Mouse (Mus musculus): ENCODE measurements around the gene Gm20604.
A peak's percentile ranks its signal among the peaks of the same experiment; 100 is the strongest.

The Gm20604 gene

DNA sequence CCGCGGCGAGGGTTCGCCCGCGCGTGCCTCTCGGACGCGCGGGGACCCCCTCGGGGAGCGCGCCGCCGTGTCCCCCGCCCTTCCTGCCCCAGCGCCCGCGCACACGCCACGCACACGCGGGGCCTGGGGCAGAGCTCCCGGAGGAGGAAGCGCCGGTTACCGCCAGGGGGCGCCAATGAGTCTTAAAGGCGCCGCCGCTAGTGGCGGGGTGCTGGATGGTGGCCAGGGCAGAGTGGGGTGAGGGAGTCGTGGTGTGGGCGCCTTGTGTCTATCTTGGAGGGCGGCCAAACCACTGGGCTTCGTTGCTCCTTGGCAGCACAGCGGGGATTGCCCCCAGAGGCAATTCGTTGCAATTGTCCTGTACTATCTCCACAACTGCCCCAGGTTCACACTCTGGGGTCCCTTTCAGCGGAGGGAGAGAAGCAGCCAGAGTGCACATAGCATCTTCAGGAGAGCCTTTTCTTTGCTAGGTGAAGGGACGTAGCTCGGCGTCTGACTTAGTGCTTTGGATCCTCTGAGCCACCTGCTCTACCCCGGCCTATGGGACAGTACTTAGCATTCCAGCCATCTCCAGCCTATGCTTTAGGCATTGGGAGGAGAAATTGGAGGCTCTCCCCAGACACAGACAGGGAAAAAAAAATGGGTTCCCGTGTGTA, 53.1 kb downstream of the Gm20604 start:
- peak; percentile 96 for DNase-seq

DNA sequence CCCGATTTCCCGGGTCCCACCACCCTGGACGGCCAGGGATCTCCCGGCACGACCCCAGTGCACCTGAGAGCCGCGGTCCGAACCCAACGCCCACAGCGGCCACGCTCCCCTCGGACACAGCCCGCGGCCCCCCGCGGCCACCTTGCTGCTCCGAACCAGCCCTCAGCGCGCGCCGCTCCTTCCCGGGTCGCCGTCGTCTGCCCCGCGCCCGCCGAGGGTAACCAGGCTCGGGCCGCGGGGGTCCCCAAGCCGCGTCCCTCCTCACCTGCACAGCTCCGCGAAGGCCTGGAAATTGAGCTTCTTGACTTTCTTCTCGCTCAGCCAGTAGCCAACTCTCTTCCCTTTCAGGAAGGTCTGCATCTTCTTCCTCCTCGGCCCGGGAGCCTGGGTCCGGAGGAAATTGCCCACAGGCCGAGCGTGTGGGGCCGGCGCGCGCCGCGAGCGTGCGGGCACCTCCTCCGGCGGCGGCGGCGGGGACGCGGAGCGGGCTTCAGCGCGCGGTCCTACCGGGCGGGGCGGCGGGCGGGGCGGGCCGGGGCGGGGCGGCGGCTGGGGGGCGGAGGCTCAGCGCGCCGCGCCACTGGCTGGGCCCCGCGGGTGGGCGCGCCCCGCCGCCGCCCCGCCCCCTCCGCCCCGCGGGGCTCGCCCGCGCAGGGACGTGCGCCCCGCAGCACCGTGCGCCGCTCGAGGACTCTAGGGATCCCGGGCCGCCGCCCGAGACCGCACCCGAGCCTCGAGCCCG, 53.8 kb downstream of the Gm20604 start, which contains the start of gene Itpk1:
Itpk1 (minus strand) TSS at position 474 of the 742 bp plus-strand sequence.
- peak; percentile 66 for DNase-seq

DNA sequence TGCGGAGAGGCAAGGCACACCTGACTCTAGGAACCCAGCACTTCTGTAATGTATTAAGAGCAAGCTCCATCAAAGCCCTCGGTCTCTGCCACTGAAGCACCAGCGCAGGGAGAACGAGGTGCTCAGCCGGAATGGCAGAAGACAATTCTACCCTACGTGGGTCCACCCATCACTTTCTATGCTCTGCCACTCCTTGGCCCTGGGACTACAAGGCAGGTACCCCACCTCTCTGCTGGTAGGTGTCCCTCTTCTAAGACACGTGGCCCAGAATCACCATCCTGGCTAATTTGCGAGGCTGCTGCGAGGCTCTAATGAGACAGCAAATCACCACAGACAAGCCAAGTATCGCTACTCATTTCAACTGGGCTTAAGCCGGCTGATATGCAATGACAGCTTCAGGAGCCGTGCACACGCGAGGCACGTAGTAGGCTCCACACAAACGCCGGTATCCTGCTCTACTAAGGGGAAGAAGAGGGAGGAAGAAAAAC, 54.5 kb downstream of the Gm20604 start:
- no peak for DNase-seq

DNA sequence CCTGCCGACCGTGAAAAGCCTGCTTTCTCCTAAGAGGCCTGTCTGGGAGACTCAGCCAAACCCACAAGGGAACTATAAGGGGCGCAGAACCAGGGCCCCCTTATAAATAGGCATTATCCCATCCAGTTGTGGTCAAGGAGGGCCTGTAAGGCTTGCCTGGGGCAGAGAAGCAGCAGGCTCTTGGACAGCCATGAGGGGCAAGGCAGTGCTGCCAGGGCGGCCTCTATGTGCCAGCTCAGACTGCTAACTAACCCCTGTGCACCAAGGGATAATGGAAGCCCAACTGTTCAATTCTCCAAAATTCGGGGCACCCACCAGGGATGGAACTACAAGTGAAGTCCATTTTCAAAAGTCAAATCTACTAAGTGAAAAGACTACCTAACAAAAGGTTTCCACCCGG, 55.0 kb downstream of the Gm20604 start:
- no peak for DNase-seq

DNA sequence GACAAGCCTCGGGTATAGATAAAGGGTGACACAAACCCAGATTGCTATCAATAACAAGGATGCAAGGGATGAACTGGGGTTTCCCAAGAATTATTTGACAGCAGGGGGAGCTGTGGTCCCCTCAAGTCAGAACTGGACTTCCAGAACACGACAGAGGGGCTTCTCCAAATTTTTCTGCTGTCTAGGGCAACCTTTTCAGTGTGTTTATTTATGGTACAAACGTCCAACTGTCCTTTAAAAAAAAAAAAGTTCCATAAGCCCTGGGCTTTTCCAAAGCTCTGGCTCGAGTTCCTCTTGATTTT, 55.4 kb downstream of the Gm20604 start:
- DNase-seq: no peak

DNA sequence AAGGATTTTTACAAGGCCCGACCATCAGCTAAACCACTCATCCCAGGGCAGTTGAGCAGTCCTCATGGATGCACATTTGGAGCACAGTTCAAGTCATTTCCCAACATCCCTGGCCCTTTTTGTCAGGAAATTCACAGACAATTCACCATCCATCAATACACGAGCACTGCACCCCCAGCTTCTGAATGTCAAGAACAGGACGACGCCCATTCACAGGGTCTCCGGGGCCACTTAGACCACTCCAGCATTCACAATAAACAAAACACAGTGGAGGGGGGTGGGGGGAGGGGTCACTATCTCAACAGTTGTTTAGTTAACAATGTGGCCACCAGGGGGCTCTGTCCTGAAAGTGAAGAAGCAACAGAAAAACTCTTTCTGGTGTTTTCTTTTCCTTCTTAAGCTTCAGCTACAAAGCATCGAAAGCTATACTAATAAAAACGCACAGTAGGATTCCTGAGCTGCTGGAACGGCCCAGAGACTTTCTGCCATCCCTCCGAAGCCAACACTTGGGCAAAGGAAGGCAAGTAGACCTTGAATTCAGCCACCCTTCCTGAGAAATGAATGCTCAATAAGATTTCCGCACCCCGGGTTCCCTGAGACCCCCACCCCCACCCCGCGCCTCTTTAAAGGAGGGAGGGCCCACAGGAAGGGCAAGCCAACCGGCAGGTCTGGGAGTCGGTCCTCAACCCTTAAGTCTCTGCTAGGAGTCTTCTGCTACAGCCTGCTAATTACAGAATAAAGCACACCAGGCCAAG, 55.9 kb downstream of the Gm20604 start:
- peak; percentile 85 for DNase-seq

DNA sequence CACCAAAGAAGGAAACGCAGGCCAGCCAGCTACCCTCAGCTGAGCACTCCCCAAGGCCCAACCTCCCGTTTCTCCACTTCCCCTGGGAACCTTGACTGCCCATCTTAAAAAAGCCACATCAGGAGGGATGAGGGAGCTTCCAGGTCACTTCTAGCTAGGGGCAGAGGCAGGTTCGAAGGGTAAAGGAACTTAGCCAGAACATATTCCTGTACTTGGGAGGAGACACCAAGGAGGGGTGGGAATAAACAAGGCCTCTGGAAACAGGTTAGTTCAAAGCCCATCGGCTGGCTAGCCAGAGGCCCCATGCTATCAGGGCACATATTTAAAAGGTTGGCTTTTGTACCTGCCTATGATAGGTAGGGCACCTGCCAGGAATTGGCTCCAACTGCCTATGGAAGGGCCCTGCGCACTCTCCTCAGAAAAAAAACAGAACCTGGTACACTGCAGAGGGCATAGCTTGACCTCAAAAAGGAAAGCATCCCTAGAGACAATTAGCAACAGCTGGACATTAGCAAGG, 56.7 kb downstream of the Gm20604 start:
- DNase-seq: no peak

DNA sequence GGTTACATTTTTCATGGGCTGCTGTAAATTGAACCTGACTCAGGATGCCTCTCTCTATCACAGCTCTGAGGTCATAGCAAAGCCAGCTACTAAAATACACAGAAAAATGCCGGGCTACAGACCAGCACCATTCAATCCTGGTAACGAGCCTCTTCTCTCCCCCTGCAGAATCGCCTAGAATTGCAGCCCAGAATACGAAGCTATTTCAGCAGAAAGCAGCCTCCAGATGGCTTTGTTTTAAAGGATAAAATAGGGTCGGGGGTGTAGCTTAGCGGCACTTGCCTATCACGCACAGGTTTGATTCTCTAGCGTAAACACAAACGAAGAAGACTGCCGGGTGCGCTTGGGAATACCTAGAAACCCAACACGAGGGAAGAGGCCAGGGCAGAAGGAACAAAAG, 58.0 kb downstream of the Gm20604 start:
- DNase-seq: no peak

DNA sequence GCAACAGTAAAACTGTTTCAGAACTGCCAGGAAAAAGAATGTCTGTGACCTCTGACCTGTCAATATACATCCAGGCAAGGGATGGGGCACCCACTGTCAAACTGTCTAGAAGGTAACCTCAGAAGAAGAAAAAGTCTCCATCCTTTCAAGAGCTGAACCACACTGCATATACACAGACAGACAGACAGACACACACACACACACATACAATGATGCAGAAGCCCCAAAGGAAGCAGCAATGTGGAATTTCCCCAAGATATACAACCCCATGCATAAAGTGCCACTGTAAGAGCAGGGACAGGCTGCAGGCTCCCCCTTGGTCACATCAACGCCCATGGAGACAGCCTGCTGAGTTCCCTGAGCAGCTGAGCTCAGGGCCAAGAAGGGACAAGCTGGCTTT, 59.3 kb downstream of the Gm20604 start:
- DNase-seq: no peak

DNA sequence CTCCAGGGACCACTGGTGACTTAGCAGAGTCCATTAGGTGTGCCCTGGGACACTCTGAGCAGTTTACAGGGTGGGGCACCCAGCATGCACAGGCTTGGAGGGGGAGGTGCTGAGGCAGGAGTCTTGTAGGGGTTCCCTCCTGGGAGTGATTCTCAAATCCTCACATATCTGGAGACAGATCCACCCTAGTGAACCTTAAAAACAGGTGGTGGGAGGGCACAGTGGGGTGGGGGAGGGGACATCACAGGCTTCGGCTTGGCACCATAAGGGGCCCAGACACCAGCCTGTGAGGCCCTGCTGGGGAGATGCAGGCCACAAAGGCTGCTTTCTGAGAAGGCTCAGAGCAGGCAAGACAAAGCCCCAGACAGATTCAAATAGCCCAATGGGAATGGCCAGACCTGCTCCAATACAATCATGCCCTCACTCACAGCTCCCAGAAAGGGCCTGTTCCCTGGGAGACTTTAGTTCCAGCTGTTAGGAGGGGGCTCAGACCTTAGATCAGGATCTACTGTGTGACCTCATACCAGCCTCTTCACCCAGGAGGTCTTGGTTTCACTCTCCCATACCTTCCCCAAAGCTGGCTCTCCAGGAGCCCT, 60.3 kb downstream of the Gm20604 start:
- DNase-seq: no peak

DNA sequence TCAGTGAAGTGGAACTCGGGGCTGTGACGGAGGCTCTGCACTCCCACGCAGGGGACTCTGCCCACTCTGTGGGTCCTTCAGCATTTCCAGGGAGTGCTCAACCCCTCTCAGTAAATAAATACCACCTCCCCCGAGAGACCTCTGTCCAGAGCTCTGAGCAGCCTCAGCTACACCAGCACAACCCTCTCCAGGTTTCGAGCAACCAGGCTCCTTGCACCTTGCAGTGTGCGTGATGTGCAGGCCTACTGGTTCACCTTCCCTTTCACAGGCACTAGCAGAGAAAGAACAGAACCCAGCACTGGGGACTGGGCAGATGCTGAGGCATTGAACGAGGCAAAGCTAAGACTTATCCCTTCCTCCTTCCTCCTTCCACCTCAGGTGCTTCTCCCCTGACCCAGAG, 61.1 kb downstream of the Gm20604 start:
- DNase-seq: no peak

DNA sequence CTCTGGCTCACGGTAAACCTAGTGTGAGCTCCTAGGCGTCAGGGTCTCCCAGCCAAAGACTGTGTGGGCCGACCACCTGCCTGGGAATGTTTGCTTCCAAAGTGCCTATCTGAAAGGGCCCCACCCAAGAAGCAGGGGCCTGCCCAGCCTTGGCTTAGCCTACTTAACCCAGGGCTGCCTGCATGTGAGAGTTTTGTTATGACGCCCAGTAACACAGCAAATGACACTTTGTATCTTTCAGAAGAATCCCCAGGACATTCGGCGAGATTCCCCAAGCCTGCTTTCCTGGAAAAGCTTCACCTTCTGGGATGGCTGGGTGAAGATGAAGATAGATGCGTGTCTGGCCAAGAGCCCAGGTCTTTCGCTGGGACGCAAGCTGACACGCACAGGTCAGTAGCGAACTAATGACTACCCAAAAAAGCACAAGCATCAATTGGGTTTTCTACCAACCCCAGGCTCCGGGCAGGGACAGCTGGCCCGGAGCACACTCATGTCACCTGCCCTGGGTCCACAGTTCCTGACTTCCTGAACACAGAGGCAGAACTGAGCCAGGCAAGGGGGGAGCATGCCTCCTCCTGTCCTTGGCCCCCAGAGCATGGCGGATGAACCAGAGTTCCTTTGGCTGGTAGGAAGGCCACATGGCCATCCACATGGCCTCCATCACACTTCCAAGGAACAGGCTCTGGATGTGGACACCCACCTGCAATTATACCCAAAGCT, 61.7 kb downstream of the Gm20604 start:
- no peak for DNase-seq

DNA sequence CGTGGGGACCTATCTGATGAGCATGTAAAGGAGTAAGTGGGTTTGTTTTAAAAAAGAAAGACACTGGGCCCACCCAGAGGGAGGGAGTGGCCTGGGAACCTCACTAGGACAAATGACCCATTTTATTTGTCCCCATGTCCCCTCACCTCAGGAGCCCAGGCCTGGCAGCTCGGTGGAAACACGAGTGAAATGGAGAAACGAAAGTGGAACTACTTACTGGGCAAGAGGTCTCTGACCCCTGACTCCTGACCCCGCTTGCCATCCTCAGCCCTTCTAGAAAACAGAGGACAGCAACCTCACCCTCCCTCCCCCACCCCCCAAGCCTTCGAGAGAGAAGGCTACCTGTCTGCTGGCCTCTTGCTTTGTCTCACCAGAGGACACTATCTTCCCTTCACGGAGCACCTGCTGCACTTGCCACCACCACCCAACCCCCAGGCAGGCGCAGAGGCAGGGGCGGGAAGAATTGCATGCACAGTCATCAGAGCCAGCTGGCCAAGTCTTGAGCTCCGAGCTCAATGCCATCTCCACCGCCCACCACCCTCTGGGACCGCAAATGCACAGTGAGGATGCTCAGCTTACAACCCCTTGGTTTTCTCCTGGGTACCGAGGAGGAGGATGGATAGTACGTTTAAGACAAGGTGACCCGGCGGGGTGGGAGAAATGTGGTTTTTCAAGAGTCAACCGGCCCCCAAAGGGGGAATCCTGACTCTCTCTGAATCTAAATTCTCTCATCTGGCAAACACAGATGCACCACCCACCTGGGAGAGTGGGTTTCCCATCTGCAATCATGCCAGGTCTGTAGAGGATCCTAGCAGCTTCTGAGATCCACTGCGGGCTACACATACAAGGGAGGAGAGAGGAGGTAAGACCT, 62.9 kb downstream of the Gm20604 start:
- no peak for DNase-seq

DNA sequence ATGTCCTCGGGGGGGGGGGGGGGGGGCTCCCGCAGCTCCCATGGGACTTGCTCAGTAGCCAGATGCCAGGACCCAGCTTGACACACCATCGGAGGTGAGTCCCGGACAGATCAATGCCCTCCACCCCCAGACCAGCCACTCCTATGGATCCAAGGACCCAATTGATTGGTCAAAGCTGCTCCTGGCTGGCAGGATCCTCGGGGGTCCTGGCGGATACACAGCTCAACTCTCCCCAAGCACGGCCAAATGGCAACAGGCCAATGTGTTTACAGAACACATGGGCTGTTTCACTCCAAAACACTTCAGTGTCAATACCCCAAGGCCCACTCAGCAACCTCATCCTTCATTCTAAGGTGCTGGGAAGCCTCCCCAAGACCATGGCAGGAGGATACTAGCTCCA, 66.7 kb downstream of the Gm20604 start:
- DNase-seq: no peak
